Mouse (Mus musculus): ENCODE data around the gene Acap1. TPM values are rescaled to one million over a fixed set of nuclear protein-coding genes. Genes with fewer than 3 reads are reported as not detected.
A peak's percentile ranks its signal among the peaks of the same experiment; 100 is the strongest.

The Acap1 gene
- polyA plus RNA-seq, 1 experiment: 1.5 TPM

DNA sequence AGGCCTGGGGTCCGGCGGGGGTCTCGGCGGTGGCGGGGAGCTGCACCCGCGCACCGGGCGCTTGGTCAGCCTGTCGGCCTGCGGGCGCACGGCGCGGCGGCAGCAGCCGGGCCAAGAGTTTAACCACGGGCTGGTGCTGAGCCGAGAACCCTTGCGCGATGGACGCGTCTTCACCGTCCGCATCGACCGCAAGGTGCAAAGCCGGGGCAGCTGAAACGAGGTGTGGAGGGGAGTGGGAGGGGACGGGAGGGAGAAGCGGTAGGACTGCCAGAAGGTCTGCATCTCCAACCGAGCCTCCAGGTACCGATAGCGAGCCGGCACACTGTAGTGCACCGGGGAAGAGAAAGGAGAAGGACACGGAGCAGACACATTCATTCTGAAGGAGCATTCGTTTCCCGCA is 6.7 kb upstream of the Acap1 start:
- H3K27ac ChIP-seq (ENCODE audit: insufficient read depth, low read length): no peak overlapping the region
- no peaks in the 10 kb centered on the region for H3K27me3 ChIP-seq (ENCODE audit: control insufficient read depth, insufficient read depth, low read length, poor library complexity, severe bottlenecking)
- H3K36me3 ChIP-seq (ENCODE audit: control insufficient read depth, insufficient read depth, low read length, poor library complexity, severe bottlenecking): peaks cover 14% of the 10 kb centered on the region
- H3K9ac ChIP-seq (ENCODE audit: low read depth, poor library complexity, severe bottlenecking): peak overlapping the region; percentile 84
- peak overlapping the region; percentile 78 for H3K4me3 ChIP-seq (ENCODE audit: low read depth, low read length)
- TF ChIP-seq EP300 (IDR thresholded peaks at IDR 0.05; ENCODE audit: insufficient read depth, low read depth, low read length) (no peak), CTCF (IDR thresholded peaks at IDR 0.05; ENCODE audit: low read depth, low read length) (no peak), POLR2A (IDR thresholded peaks at IDR 0.05; ENCODE audit: insufficient read depth, low read length) (no peak)
- H3K4me1 ChIP-seq (ENCODE audit: control insufficient read depth, insufficient read depth, low read length): no peaks in the 10 kb centered on the region
- no peaks in the 10 kb centered on the region for H3K9me3 ChIP-seq (replicated peaks; ENCODE audit: control insufficient read depth, insufficient read depth, low read length, poor library complexity, severe bottlenecking)

DNA sequence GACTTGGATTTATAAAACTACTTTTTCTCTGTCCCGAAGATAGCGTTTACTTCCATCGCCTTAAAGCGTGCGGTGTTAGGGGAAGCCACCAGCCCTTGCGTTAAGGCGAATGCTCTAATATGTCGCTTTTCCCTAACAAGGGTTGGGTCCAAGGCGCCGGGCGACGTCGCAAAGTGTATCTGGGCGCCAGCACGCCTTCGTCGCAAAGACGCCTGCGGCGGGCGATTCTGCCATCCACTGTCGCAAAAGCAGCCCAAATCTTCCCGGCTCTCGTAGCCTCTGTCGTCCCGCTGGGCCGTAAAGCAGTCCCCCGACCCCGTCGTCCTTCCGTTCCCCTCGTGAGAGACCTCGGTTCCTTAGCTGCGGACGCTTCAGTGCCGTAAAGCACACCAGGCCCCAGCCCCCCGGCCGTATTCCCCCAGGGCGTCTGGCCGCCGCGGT is 6.1 kb upstream of the Acap1 start:
- Histone ChIP-seq H3K36me3 (ENCODE audit: control insufficient read depth, insufficient read depth, low read length, poor library complexity, severe bottlenecking) (peaks cover 12% of the 10 kb centered on the region; the same call in 1 of the 2 replicates), H3K9ac (ENCODE audit: low read depth, poor library complexity, severe bottlenecking) (peak overlapping the region; percentile 84), H3K4me1 (ENCODE audit: control insufficient read depth, insufficient read depth, low read length) (no peaks in the 10 kb centered on the region), H3K9me3 (replicated peaks; ENCODE audit: control insufficient read depth, insufficient read depth, low read length, poor library complexity, severe bottlenecking) (no peaks in the 10 kb centered on the region), H3K27ac (ENCODE audit: insufficient read depth, low read length) (peak overlapping the region; percentile 92), H3K27me3 (ENCODE audit: control insufficient read depth, insufficient read depth, low read length, poor library complexity, severe bottlenecking) (no peaks in the 10 kb centered on the region), H3K4me3 (ENCODE audit: low read depth, low read length) (peak overlapping the region; percentile 92)
- TF ChIP-seq EP300 (IDR thresholded peaks at IDR 0.05; ENCODE audit: insufficient read depth, low read depth, low read length) (no peak), POLR2A (IDR thresholded peaks at IDR 0.05; ENCODE audit: insufficient read depth, low read length) (no peak), CTCF (IDR thresholded peaks at IDR 0.05; ENCODE audit: low read depth, low read length) (no peak)

DNA sequence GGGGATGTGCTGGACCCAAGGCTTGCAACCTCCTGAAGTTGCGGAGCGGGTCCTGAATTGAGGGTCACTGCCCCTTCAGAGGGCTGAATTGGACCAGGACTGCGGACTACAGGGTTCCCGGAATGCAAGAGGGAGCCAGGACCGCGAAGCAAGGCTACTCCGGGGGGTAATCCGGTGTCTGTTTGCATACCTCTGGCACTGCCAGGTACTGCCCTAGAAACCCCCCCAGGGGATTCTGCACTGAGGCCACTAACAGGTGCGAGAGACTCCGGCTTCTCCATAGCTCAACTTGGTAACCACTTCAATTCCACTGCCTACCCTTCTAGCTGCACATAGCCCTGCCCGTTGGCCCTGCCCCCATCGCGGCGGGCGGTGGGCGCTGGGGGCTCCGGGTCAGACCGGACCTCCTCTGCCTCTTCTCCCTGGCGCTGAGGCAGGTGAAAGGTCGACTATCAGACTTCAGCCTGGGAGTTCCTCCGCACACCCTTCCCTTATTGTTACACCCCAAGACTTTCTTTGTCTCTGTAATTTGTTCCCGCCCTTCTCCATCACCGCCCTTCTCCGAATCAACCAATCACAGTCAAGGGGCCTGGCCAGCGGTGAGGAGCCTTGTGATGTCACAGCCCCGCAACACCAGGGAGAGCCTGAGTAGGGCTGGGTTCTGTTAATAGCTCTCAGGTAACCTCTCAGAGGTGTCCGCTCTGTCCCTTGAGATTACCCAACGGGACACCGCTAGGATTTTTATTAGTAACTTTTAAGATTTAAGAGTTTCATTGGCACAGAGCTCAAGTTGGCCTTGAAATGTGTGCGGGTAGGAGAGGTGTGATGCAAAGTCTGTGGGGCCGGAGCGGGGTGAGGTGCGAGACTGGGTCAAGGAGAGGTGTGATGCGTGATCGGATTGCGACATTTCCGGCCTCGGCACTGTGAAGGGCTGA is 5.4 kb upstream of the Acap1 start, which contains the start of the genes 2810408A11Rik and Neurl4:
Gene 2810408A11Rik (minus strand): TSS at position 517 of the 935 bp plus-strand sequence.
Gene Neurl4 (plus strand): TSS at position 602 of the 935 bp plus-strand sequence.
- Histone ChIP-seq H3K27me3 (ENCODE audit: control insufficient read depth, insufficient read depth, low read length, poor library complexity, severe bottlenecking) (no peaks in the 10 kb centered on the region), H3K9ac (ENCODE audit: low read depth, poor library complexity, severe bottlenecking) (peak within 1 kb of the TSS; percentile 84), H3K4me1 (ENCODE audit: control insufficient read depth, insufficient read depth, low read length) (no peaks in the 10 kb centered on the region), H3K4me3 (ENCODE audit: low read depth, low read length) (peak within 1 kb of the TSS; percentile 92), H3K9me3 (replicated peaks; ENCODE audit: control insufficient read depth, insufficient read depth, low read length, poor library complexity, severe bottlenecking) (no peaks in the 10 kb centered on the region), H3K36me3 (ENCODE audit: control insufficient read depth, insufficient read depth, low read length, poor library complexity, severe bottlenecking) (peaks cover 12% of the 10 kb centered on the region; the same call in 1 of the 2 replicates), H3K27ac (ENCODE audit: insufficient read depth, low read length) (peak within 1 kb of the TSS; percentile 92)
- no peak; the same call in 1 of the 2 replicates for TF ChIP-seq EP300 (IDR thresholded peaks at IDR 0.05; ENCODE audit: insufficient read depth, low read depth, low read length)
- no peak for TF ChIP-seq CTCF (IDR thresholded peaks at IDR 0.05; ENCODE audit: low read depth, low read length)
- TF ChIP-seq POLR2A (IDR thresholded peaks at IDR 0.05; ENCODE audit: insufficient read depth, low read length): no peak

DNA sequence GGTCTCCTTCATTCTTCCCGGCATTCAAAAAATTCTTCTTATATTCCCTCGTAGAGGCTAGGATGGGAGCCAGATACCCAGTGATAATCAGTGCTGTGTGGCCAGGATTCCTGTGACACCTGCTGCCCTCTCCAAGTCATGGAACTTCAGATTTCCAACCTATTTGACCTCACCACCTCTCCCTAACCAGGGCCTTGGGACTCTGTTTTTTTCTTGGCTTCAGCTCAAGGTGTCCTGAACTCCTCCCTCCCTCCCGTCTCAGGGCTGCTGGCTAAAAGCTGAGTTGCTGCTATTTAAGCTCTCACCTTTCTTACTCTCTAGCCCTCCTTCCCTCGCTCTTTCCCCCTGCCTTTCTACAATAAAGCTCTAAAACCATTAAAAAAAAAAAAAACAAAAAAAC is 4.5 kb upstream of the Acap1 start:
- no peaks in the 10 kb centered on the region for H3K4me1 ChIP-seq (ENCODE audit: control insufficient read depth, insufficient read depth, low read length)
- no peak overlapping the region for H3K27ac ChIP-seq (ENCODE audit: insufficient read depth, low read length)
- no peak for TF ChIP-seq POLR2A (IDR thresholded peaks at IDR 0.05; ENCODE audit: insufficient read depth, low read length)
- TF ChIP-seq CTCF (IDR thresholded peaks at IDR 0.05; ENCODE audit: low read depth, low read length): no peak
- no peak for TF ChIP-seq EP300 (IDR thresholded peaks at IDR 0.05; ENCODE audit: insufficient read depth, low read depth, low read length)
- no peaks in the 10 kb centered on the region for H3K27me3 ChIP-seq (ENCODE audit: control insufficient read depth, insufficient read depth, low read length, poor library complexity, severe bottlenecking)
- no peaks in the 10 kb centered on the region for H3K9me3 ChIP-seq (replicated peaks; ENCODE audit: control insufficient read depth, insufficient read depth, low read length, poor library complexity, severe bottlenecking)
- peaks cover 7% of the 10 kb centered on the region; the same call in 1 of the 2 replicates for H3K36me3 ChIP-seq (ENCODE audit: control insufficient read depth, insufficient read depth, low read length, poor library complexity, severe bottlenecking)
- peak overlapping the region; percentile 69 for H3K9ac ChIP-seq (ENCODE audit: low read depth, poor library complexity, severe bottlenecking)
- peak overlapping the region; percentile 11; the same call in 1 of the 2 replicates for H3K4me3 ChIP-seq (ENCODE audit: low read depth, low read length)

DNA sequence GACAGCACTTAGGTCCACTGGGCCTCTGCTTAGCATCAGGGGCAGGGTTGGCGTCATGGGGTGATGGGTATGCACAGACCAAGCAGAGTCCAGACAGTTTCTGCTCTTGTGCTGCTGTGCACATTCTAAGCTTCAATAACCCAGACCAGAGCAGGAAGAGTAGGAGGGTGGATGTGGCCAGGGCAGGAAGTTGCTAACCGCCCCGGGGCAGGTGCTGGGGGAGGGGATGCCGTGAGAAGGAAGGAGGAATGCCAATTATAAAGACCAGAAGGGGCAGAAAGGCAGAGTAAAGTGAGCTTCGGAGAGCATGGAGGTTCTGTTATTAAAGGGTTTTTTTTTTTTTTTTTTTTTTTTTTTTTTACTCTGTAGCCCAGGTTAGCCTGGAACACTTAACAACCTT is 668 bp downstream of the Acap1 start:
- Histone ChIP-seq H3K9ac (ENCODE audit: low read depth, poor library complexity, severe bottlenecking) (peak overlapping the region; percentile 52; the same call in 1 of the 2 replicates), H3K4me1 (ENCODE audit: control insufficient read depth, insufficient read depth, low read length) (peaks cover 3% of the 10 kb centered on the region), H3K4me3 (ENCODE audit: low read depth, low read length) (no peak overlapping the region), H3K36me3 (ENCODE audit: control insufficient read depth, insufficient read depth, low read length, poor library complexity, severe bottlenecking) (no peaks in the 10 kb centered on the region), H3K9me3 (replicated peaks; ENCODE audit: control insufficient read depth, insufficient read depth, low read length, poor library complexity, severe bottlenecking) (no peaks in the 10 kb centered on the region), H3K27ac (ENCODE audit: insufficient read depth, low read length) (no peak overlapping the region), H3K27me3 (ENCODE audit: control insufficient read depth, insufficient read depth, low read length, poor library complexity, severe bottlenecking) (no peaks in the 10 kb centered on the region)
- TF ChIP-seq POLR2A (IDR thresholded peaks at IDR 0.05; ENCODE audit: insufficient read depth, low read length): no peak
- TF ChIP-seq CTCF (IDR thresholded peaks at IDR 0.05; ENCODE audit: low read depth, low read length): no peak

DNA sequence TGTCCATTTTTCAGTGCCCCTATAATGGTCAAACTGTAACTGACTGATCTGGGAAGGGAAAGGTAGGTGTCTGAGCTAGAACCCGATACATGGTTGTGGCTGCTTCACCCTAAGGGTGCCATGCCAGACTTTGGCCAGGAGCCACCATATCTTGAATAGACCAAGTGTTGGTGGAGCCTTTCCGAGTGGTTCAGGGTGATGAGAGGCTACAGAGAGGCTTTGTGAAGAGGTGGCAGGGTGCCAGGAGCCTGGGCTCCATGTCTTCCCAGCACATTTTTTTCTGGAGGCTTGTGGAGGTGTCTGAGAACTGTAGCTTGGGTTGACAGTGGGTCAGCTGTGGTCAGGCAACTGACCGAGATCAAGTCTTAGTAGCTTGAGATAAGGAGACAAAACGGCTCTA is 3.9 kb downstream of the Acap1 start:
- Histone ChIP-seq H3K4me3 (ENCODE audit: low read depth, low read length) (no peak overlapping the region), H3K36me3 (ENCODE audit: control insufficient read depth, insufficient read depth, low read length, poor library complexity, severe bottlenecking) (no peaks in the 10 kb centered on the region), H3K9me3 (replicated peaks; ENCODE audit: control insufficient read depth, insufficient read depth, low read length, poor library complexity, severe bottlenecking) (no peaks in the 10 kb centered on the region), H3K27ac (ENCODE audit: insufficient read depth, low read length) (no peak overlapping the region), H3K9ac (ENCODE audit: low read depth, poor library complexity, severe bottlenecking) (no peak overlapping the region), H3K4me1 (ENCODE audit: control insufficient read depth, insufficient read depth, low read length) (peaks cover 3% of the 10 kb centered on the region), H3K27me3 (ENCODE audit: control insufficient read depth, insufficient read depth, low read length, poor library complexity, severe bottlenecking) (no peaks in the 10 kb centered on the region)
- TF ChIP-seq EP300 (IDR thresholded peaks at IDR 0.05; ENCODE audit: insufficient read depth, low read depth, low read length) (no peak), POLR2A (IDR thresholded peaks at IDR 0.05; ENCODE audit: insufficient read depth, low read length) (no peak), CTCF (IDR thresholded peaks at IDR 0.05; ENCODE audit: low read depth, low read length) (no peak)

Data from ES-Bruce4 (cell line).